In the genomic region with DNA sequence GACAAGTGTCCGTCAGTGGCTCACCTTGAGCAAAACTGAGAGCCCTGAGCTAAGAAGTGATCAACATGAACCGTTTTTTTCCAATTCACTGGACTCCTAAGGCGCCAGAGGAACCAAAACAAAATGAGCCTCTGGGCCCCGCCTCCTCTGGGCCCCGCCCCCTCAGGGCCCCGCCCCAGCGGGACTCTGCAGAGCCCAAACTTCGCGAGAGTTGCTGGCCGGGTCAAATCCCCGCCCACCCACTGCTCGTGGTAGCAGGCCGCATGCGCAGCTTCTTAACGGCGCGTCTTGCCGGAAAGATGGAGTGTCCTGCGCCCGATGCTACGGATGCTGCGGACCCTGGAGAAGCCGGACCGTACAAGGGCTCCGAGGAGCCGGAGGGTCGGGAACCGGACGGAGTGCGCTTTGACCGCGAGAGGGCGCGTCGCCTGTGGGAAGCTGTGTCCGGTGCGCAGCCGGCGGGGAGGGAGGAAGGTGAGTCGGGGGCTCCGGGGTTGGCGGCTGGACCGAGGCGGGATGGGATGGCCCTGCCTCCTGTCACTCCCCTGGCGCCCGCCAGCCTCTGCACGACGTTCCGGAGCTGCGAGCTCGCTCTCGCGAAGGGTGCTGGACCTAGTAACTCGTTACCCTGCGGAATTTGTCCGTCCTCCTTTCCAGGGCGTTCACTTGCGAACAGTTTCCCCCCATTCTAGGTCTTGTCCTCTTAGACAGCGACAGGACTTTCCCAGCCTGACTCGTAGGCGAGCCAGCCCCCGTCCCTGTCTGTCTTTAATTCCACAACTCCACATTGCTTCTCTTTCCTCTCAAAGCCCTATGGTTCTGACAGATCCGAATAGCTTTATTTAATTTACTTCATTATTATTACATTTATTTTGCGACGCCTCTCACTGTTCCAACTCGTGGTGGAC, we compare ENCODE assay signal across 8 mouse cellular contexts. TPM values are rescaled to one million over a fixed set of nuclear protein-coding genes. Genes with fewer than 3 reads are reported as not detected.
DNase-seq lines count a peak whose midpoint lies in the region; ATAC-seq and TF ChIP-seq lines count a peak whose summit lies in the region.

A gene (plus strand): TSS at position 267 of the 908 bp plus-strand sequence.

- H3K4me2 ChIP-seq in forebrain, postnatal 0 days (ENCODE audit: low read depth), result peak within 1 kb of the TSS; percentile 73
- peak within 1 kb of the TSS; percentile 66 for H3K4me2 ChIP-seq in lung, embryonic 15.5 days

- ATAC-seq in forebrain, postnatal 0 days, result peak; percentile 93
- ATAC-seq in lung, embryonic 15.5 days (ENCODE audit: borderline replicate concordance, extremely low read depth, low FRiP score, low TSS enrichment), result peak; percentile 95

- H3K4me1 ChIP-seq in MEL (ENCODE audit: control insufficient read depth in 1 of 2, insufficient read depth in 2 of 2, low read length in 2 of 2), result peaks cover 3 to 23% of the 10 kb centered on the region in 2 experiments; a peak in 3 of 4 replicates
- peaks cover 4% of the 10 kb centered on the region for H3K4me1 ChIP-seq in cerebellum, adult 2 months (ENCODE audit: control insufficient read depth, insufficient read depth, low read length)
- H3K4me1 ChIP-seq in forebrain, postnatal 0 days (ENCODE audit: insufficient read depth), result peaks cover 7% of the 10 kb centered on the region
- H3K4me1 ChIP-seq in lung, embryonic 15.5 days, result peaks cover 12% of the 10 kb centered on the region

- H3K27ac ChIP-seq in MEL (ENCODE audit: control insufficient read depth, low read depth, low read length), result peak within 1 kb of the TSS; percentile 67
- peak within 1 kb of the TSS; percentile 15 for H3K27ac ChIP-seq in cerebellum, adult 2 months (ENCODE audit: insufficient read depth, low read length)
- peak within 1 kb of the TSS; percentile 79 for H3K27ac ChIP-seq in forebrain, postnatal 0 days (ENCODE audit: low read depth, low read length)
- H3K27ac ChIP-seq in lung, embryonic 15.5 days, result peak within 1 kb of the TSS; percentile 81

- peak in 1 of 3 experiments; percentile 16; a peak in 1 of 6 replicates for TF ChIP-seq CTCF in MEL (IDR thresholded peaks at IDR 0.05 in 2 of 3, conservative IDR thresholded peaks at IDR 0.05 in 1 of 3; ENCODE audit: control insufficient read depth in 1 of 3, insufficient read depth in 1 of 3, low read depth in 2 of 3, low read length in 3 of 3, poor library complexity in 1 of 3, severe bottlenecking in 1 of 3)
- peak; percentile 24; the same call in 1 of the 2 replicates for TF ChIP-seq CTCF in cerebellum, adult 2 months (IDR thresholded peaks at IDR 0.05; ENCODE audit: borderline replicate concordance, insufficient read depth, low read depth, low read length)
- peak; percentile 62 for TF ChIP-seq CTCF in forebrain, postnatal 0 days (IDR thresholded peaks at IDR 0.05; ENCODE audit: low read depth)

- TF ChIP-seq POLR2A in MEL (IDR thresholded peaks at IDR 0.05; ENCODE audit: control insufficient read depth in 1 of 2, insufficient read depth in 1 of 2, low read depth in 1 of 2, low read length in 2 of 2, poor library complexity in 1 of 2), result peak; percentile 85 to 94; a peak in 3 of 4 replicates
- TF ChIP-seq POLR2A in cerebellum, adult 2 months (IDR thresholded peaks at IDR 0.05; ENCODE audit: borderline replicate concordance, insufficient read depth, low read length), result peak; percentile 98

- TF ChIP-seq RAD21 in MEL (IDR thresholded peaks at IDR 0.05; ENCODE audit: low read depth, low read length), result no peak

- WGBS in cerebellum, adult 2 months, result under 1% methylated on average over 66 of the region's 66 CpGs
- WGBS in forebrain, postnatal 0 days, result under 1% methylated on average over 66 of the region's 66 CpGs
- under 1% methylated on average over 66 of the region's 66 CpGs for WGBS in lung, embryonic 15.5 days

- peaks cover 28% of the 10 kb centered on the region for H3K79me2 ChIP-seq in MEL (ENCODE audit: control insufficient read depth, insufficient read depth, low read length, poor library complexity)

- H3K4me3 ChIP-seq in MEL (ENCODE audit: control insufficient read depth in 1 of 2, insufficient read depth in 1 of 2, low read depth in 2 of 2, low read length in 2 of 2), result peak within 1 kb of the TSS; percentile 89 to 91
- H3K4me3 ChIP-seq in cerebellum, adult 2 months (replicated peaks; ENCODE audit: insufficient read depth, low read depth, low read length), result peak within 1 kb of the TSS; percentile 69
- peak within 1 kb of the TSS; percentile 62 for H3K4me3 ChIP-seq in forebrain, postnatal 0 days (ENCODE audit: low read depth, low read length)
- H3K4me3 ChIP-seq in lung, embryonic 15.5 days, result peak within 1 kb of the TSS; percentile 87

- no peaks in the 10 kb centered on the region for H3K9me3 ChIP-seq in MEL (replicated peaks; ENCODE audit: insufficient read depth, low read length)
- H3K9me3 ChIP-seq in forebrain, postnatal 0 days (ENCODE audit: low read length), result no peaks in the 10 kb centered on the region
- no peaks in the 10 kb centered on the region for H3K9me3 ChIP-seq in lung, embryonic 15.5 days

- peak; percentile 97 for DNase-seq in MEL (ENCODE audit: low read depth, low spot score)
- DNase-seq in cerebellum, adult 2 months, result peak; percentile 96
- peak; percentile 96 for DNase-seq in forebrain, postnatal 0 days
- DNase-seq in heart, postnatal 4 days, result peak; percentile 98
- DNase-seq in layer of hippocampus, adult 8-10 months (ENCODE audit: low spot score in 2 of 2), result peak; percentile 94 to 96
- DNase-seq in ovary, adult 18-20 months (ENCODE audit: low spot score), result peak; percentile 94
- peak; percentile 96 for DNase-seq in thymus, postnatal 0 days (ENCODE audit: low spot score)

- H3K36me3 ChIP-seq in MEL (ENCODE audit: control insufficient read depth in 1 of 2, insufficient read depth in 2 of 2, low read length in 2 of 2), result peaks cover 0 to 27% of the 10 kb centered on the region in 2 experiments; a peak in 3 of 4 replicates
- no peaks in the 10 kb centered on the region; the same call in 1 of the 2 replicates for H3K36me3 ChIP-seq in forebrain, postnatal 0 days (ENCODE audit: insufficient read depth)
- H3K36me3 ChIP-seq in lung, embryonic 15.5 days, result peaks cover 9% of the 10 kb centered on the region; the same call in 1 of the 2 replicates

- peak within 1 kb of the TSS; percentile 93 for H3K9ac ChIP-seq in MEL (ENCODE audit: control insufficient read depth, low read depth, low read length, poor library complexity, severe bottlenecking)
- H3K9ac ChIP-seq in forebrain, postnatal 0 days, result peak within 1 kb of the TSS; percentile 76
- H3K9ac ChIP-seq in lung, embryonic 15.5 days, result peak within 1 kb of the TSS; percentile 74

- TF ChIP-seq EP300 in MEL (IDR thresholded peaks at IDR 0.05; ENCODE audit: low read depth in 1 of 2, low read length in 2 of 2), result no peak

- H3K27me3 ChIP-seq in MEL (ENCODE audit: control insufficient read depth in 1 of 2, insufficient read depth in 2 of 2, low read length in 2 of 2), result no peaks in the 10 kb centered on the region
- no peaks in the 10 kb centered on the region for H3K27me3 ChIP-seq in cerebellum, adult 2 months (ENCODE audit: control insufficient read depth, insufficient read depth, low read length)
- no peaks in the 10 kb centered on the region for H3K27me3 ChIP-seq in forebrain, postnatal 0 days (ENCODE audit: insufficient read depth, low read length)
- H3K27me3 ChIP-seq in lung, embryonic 15.5 days, result no peaks in the 10 kb centered on the region

TF ChIP-seq in MEL, 35 proteins besides CTCF, POLR2A, EP300 and RAD21 (continues in another document):
- TF ChIP-seq ZMIZ1 (IDR thresholded peaks at IDR 0.05; ENCODE audit: low read depth, low read length) (peak; percentile 89), MAX (IDR thresholded peaks at IDR 0.05; ENCODE audit: low read length) (peak; percentile 34; the same call in 1 of the 2 replicates), TBP (IDR thresholded peaks at IDR 0.05; ENCODE audit: low read depth, low read length) (peak; percentile 74), USF2 (IDR thresholded peaks at IDR 0.05; ENCODE audit: borderline replicate concordance in 1 of 2, insufficient read depth in 1 of 2, low read depth in 1 of 2, low read length in 2 of 2) (no peak), CHD2 (IDR thresholded peaks at IDR 0.05; ENCODE audit: low read length) (peak; percentile 93), MAZ (IDR thresholded peaks at IDR 0.05; ENCODE audit: low read depth, low read length) (no peak; the same call in 1 of the 2 replicates), BHLHE40 (IDR thresholded peaks at IDR 0.05; ENCODE audit: borderline replicate concordance, low read depth, low read length) (no peak), ZC3H11A (IDR thresholded peaks at IDR 0.05; ENCODE audit: low read depth, low read length) (no peak), TCF12 (IDR thresholded peaks at IDR 0.05; ENCODE audit: low read depth, low read length) (peak; percentile 60), POLR2AphosphoS2 (IDR thresholded peaks at IDR 0.05; ENCODE audit: low read length) (peak; percentile 80; the same call in 1 of the 2 replicates), POLR2AphosphoS5 (IDR thresholded peaks at IDR 0.05; ENCODE audit: borderline replicate concordance, low read depth, low read length) (no peak), NELFE (IDR thresholded peaks at IDR 0.05; ENCODE audit: low read depth, low read length) (peak; percentile 95), ETS1 (IDR thresholded peaks at IDR 0.05; ENCODE audit: low read depth, low read length) (no peak), SMC3 (IDR thresholded peaks at IDR 0.05; ENCODE audit: low read depth, low read length) (no peak), MXI1 (IDR thresholded peaks at IDR 0.05; ENCODE audit: low read depth, low read length) (0 out of 2 replicates have a peak, but pooled peaks have one; percentile 40), TAL1 (IDR thresholded peaks at IDR 0.05; ENCODE audit: low read length) (no peak), USF1 (IDR thresholded peaks at IDR 0.05; ENCODE audit: low read depth, low read length) (no peak), SIN3A (IDR thresholded peaks at IDR 0.05; ENCODE audit: low read length) (peak; percentile 74), JUND (IDR thresholded peaks at IDR 0.05; ENCODE audit: low read depth, low read length) (no peak), GATA1 (IDR thresholded peaks at IDR 0.05; ENCODE audit: low read depth, low read length) (no peak)

RNA-seq across cellular contexts. Expression of the gene that starts here (rescaled TPM):
- total RNA-seq in MEL (2012; rRNA removed), result 15.0 and 19.5 TPM in 2 replicates
- 10 to 100 TPM in 1 of 2 experiments, not detected in 1; 28.8 TPM for polyA plus RNA-seq in MEL (2012; ENCODE audit: insufficient read depth in 1 of 2, insufficient read length in 2 of 2, low read depth in 1 of 2, low replicate concordance in 2 of 2, missing spikeins in 1 of 2)
- polyA plus RNA-seq in cerebellum, adult 2 months (2012; rRNA removed), result 48.5 and 52.5 TPM in 2 replicates
- 24.8 and 32.8 TPM in 2 replicates for total RNA-seq in forebrain, postnatal 0 days (2014; rRNA removed)
- 14.4 and 20.5 TPM in 2 replicates for polyA plus RNA-seq in forebrain, postnatal 0 days (2015; fragmentation: Nextera tagmentation; extraction: Ambion mirVana)
- 10 to 100 TPM; 17.7 to 20.1 TPM for total RNA-seq in heart, postnatal 4 days (2021)
- total RNA-seq in layer of hippocampus, adult 8-10 months (2022), result 10 to 100 TPM; 44.4 to 53.3 (median 51.5) TPM
- polyA plus RNA-seq in lung, embryonic 15.5 days (2015; fragmentation: Nextera tagmentation; extraction: Ambion mirVana), result 19.5 and 20.1 TPM in 2 replicates
- 13.0 and 14.1 TPM in 2 replicates for polyA plus RNA-seq in thymus, postnatal 0 days (2015; fragmentation: Nextera tagmentation; extraction: Ambion mirVana)

Comparison
In these comparisons a context has a peak if more than half of its experiments do, and no peak if none do; other contexts are left out.
1. Peak in every context shown above with its lines: DNase-seq, ATAC-seq, H3K4me3 ChIP-seq and H3K27ac ChIP-seq.
2. H3K27ac ChIP-seq: peak in every context shown above with its lines; median percentile 81 in lung, embryonic 15.5 days; 79 in forebrain, postnatal 0 days; 67 in MEL; 15 in cerebellum, adult 2 months.